Mouse (Mus musculus) neural tube, embryonic 15.5 days (tissue): ENCODE data around the gene Gm49711. TPM values are rescaled to one million over a fixed set of nuclear protein-coding genes. Genes with fewer than 3 reads are reported as not detected.

ENCODE experiments used
- ATAC-seq: fragments of 200-750 bp; cut with Nextera tagmentation; 2 replicates; pipeline ENCODE4 v1.8.0; 2017; ENCODE audit warnings: mild to moderate bottlenecking, moderate TSS enrichment, moderate library complexity; ENCODE audit not compliant: low FRiP score
- H3K27ac ChIP-seq: fragments of 300-500 bp; sonication (generic); replicated peaks from 2 replicates; pipeline ENCODE4 v1.5.1; 2015; ENCODE audit warnings: mild to moderate bottlenecking, inconsistent platforms
- H3K27me3 ChIP-seq: fragments of 300-500 bp; sonication (generic); replicated peaks from 2 replicates; pipeline ENCODE4 v1.6.1; 2015; ENCODE audit warnings: inconsistent platforms
- H3K36me3 ChIP-seq: fragments of 300-500 bp; sonication (generic); 2 replicates; pipeline ENCODE4 v1.6.1; 2015; ENCODE audit warnings: inconsistent platforms
- H3K4me1 ChIP-seq: fragments of 300-500 bp; sonication (generic); 2 replicates; pipeline ENCODE4 v1.6.1; 2015; ENCODE audit warnings: inconsistent platforms
- H3K4me2 ChIP-seq: fragments of 300-500 bp; sonication (generic); 2 replicates; pipeline ENCODE4 v1.6.1; 2015; ENCODE audit warnings: inconsistent platforms, mild to moderate bottlenecking, moderate library complexity
- H3K4me3 ChIP-seq: fragments of 300-500 bp; sonication (generic); replicated peaks from 2 replicates; pipeline ENCODE4 v1.5.1; 2015; ENCODE audit warnings: mild to moderate bottlenecking, inconsistent platforms
- H3K9ac ChIP-seq: fragments of 300-500 bp; sonication (generic); replicated peaks from 2 replicates; pipeline ENCODE4 v1.6.1; 2015; ENCODE audit warnings: mild to moderate bottlenecking, inconsistent platforms
- H3K9me3 ChIP-seq: fragments of 300-500 bp; sonication (generic); replicated peaks from 2 replicates; pipeline ENCODE4 v1.6.1; 2016; ENCODE audit warnings: inconsistent platforms
- WGBS: fragments of 180-500 bp; shearing (Covaris S2); methylation state at CpG from one replicate; pipeline ENCODE4 v1.1.7; 2015; ENCODE audit warnings: mixed read lengths; 5-methylcytosine and 5-hydroxymethylcytosine counted together
- polyA plus RNA-seq: library from polyadenylated mRNA; unstranded; fragments of >200 nt; fragmentation: Nextera tagmentation; extraction: Ambion mirVana; gene quantifications from 2 replicates; pipeline ENCODE4 v1.2.1, GENCODE M21; 2015

Gene Gm49711
- polyA plus RNA-seq, 1 experiment from 2014 or later: 0.55 TPM

DNA sequence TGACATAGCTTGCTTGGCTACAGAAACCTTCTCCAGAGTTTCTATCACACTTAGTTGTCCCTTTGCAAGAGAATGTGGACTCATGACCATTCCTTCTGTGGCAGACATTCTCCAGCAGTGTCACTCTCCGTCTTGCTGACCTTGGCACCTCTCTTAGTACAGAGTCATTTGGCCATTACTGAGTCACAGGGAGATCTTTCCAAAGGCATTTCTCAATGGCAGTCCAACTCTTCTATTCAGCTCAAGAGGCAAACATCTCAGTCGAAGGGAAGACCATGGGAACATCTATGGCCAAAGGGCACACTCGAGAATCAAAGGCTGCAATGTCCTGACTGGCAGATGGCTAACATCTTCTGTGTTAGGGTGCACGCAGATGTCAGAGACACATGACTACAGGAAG lies 74.4 kb downstream of the Gm49711 start:
- WGBS: 91% methylated on average over 4 of the region's 4 CpGs
- no peaks in the 10 kb centered on the region for H3K27me3 ChIP-seq
- H3K9ac ChIP-seq: no peak overlapping the region
- H3K36me3 ChIP-seq: no peaks in the 10 kb centered on the region
- H3K4me2 ChIP-seq: no peak overlapping the region
- no peak overlapping the region for H3K27ac ChIP-seq
- no peak overlapping the region for H3K4me3 ChIP-seq
- H3K9me3 ChIP-seq: no peaks in the 10 kb centered on the region
- H3K4me1 ChIP-seq: no peaks in the 10 kb centered on the region
- ATAC-seq: no peak

DNA sequence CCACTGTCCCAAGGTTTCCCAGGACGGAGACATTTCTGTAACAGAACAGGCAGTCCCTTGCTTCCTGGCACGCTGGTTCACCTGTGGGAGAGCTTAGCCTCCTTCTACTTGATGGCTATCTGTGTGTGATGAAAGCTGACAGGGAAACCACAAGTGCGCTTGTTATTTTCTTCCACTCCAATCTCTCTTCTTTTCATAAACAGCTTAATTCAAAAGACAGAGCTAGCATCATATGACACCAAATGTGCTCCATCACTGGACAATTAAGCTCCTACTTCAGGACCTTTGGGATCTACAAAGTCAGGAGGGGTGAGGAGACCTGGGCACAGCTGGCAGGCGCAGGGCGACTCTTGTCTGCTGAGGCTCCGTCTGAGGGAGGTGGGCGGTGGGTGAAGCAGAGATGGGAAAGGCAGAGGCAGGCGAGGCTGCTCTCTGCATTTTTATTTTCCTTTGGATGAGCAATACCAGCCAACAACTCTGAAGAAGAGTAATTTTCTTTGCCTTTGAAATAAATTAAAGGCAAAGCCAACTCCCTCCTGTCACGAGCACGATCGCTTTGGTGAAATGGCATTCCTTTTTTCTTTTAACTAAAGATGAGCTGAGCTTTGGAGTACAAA lies 76.1 kb downstream of the Gm49711 start:
- Histone ChIP-seq H3K4me1 (peaks cover 5% of the 10 kb centered on the region), H3K9me3 (no peaks in the 10 kb centered on the region), H3K27ac (no peak overlapping the region), H3K27me3 (no peaks in the 10 kb centered on the region), H3K36me3 (no peaks in the 10 kb centered on the region), H3K4me3 (no peak overlapping the region), H3K4me2 (no peak overlapping the region), H3K9ac (no peak overlapping the region)
- WGBS: 78% methylated on average over 11 of the region's 11 CpGs
- no peak for ATAC-seq

DNA sequence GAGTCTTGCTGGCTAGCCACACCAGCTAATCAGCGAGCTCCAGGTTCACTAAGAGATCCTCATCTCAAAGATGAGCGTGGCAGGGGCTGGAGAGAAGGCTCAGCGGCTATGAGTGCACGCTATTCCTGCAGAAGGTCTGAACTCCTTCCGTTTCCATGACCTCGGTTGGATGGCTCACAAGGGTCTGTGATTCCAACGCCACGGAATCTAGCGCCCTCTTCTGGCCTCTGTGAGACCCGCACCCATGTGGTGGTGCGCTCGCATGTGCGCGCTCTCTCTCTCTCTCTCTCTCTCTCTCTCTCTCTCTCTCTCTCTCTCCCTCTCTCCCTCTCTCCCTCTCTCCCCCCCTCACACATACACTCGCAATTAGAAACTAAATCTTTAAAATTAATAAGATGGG lies 78.2 kb downstream of the Gm49711 start:
- 93% methylated on average over 15 of the region's 15 CpGs for WGBS

DNA sequence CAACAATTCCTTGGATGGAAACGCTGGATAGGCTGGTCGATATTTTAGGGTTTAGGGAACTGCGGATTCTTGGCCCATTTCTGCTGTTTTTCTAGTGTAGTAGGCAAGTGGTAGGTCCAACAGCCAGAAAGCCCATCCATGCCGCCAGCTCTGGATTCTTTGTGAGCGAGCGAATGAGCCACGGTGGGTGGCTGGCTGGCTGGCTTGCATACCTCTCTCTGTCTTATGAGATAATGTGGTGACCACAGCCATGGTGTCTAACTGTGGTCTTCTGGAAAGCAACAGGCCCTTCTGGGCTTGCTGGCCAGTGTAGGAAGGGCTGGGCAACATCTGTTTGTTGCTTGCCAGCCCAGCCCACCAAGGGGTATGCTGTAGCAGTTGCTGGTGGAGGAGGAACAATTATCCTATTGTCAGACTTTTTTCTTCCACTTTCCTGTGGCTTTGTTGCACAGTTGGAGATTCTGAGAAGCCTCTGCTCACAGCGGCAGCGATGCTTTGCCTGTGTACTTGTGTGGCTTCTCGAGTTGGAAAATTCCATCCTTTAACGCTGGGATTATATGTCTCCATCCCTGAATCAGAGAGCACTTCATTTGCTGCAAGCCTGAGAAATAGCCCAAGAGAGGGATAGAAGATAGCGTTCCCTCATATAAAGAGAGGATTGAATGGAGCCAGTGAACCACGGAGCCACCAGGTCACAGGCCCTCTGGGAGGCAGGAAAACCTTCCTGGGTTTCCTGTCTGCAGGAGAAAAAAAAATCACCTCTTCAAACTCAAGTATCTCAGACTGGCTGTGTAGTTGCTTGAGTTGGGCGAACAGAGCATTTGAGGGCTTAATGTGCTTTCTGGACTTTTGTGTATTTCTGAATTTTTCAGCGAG lies 81.5 kb downstream of the Gm49711 start:
- Histone ChIP-seq H3K36me3 (no peaks in the 10 kb centered on the region), H3K9ac (no peak overlapping the region), H3K27ac (no peak overlapping the region), H3K4me1 (peaks cover 16% of the 10 kb centered on the region), H3K4me3 (no peak overlapping the region), H3K4me2 (no peak overlapping the region), H3K9me3 (no peaks in the 10 kb centered on the region), H3K27me3 (no peaks in the 10 kb centered on the region)
- ATAC-seq: no peak
- 44% methylated on average over 15 of the region's 15 CpGs for WGBS

More for the DNA sequence above, 78.2 kb downstream of the Gm49711 start:
- Histone ChIP-seq H3K9me3 (no peaks in the 10 kb centered on the region), H3K9ac (no peak overlapping the region), H3K27me3 (no peaks in the 10 kb centered on the region), H3K4me3 (no peak overlapping the region), H3K4me1 (peaks cover 16% of the 10 kb centered on the region), H3K36me3 (no peaks in the 10 kb centered on the region), H3K27ac (no peak overlapping the region), H3K4me2 (no peak overlapping the region)
- ATAC-seq: no peak

DNA sequence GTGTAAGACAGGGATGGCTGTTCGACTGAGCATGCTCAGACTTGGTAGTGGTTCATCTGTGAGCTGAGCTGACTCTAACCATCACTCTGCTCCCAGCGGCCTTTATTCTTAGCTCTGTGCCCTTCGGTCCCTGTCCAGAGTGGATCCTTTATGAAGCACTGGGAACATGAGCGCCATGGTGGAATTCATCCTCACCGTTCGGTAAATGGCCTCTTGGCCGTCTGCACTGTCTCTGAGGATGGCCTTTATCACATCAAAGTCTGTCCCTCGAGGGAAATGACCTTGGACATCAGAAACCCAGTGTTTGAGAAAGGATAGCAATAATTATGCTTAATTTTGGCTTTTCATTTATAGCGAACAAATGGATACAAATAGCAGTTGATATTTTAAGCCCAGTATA lies 82.2 kb downstream of the Gm49711 start:
- Histone ChIP-seq H3K4me3 (no peak overlapping the region), H3K27me3 (no peaks in the 10 kb centered on the region), H3K4me1 (peaks cover 16% of the 10 kb centered on the region), H3K9me3 (no peaks in the 10 kb centered on the region), H3K27ac (no peak overlapping the region), H3K4me2 (no peak overlapping the region), H3K36me3 (no peaks in the 10 kb centered on the region), H3K9ac (no peak overlapping the region)
- ATAC-seq: no peak
- 69% methylated on average over 9 of the region's 9 CpGs for WGBS

DNA sequence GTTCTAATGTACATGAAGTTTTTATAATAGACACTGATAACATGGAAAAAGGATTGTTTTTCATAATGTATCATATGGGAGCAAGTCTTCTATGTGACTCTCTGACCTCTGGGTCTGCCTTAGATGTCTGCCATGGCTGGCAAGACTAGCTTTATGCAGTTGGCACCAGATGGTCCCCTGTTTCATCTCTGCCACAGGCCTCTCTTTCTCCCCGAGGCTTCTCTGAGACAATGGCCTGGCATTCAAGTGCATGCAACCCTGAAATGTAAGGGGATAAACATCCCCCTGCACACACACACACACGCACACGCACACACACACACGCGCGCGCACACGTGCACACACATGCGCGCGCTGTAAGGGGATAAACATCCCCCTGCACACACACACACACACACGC lies 82.9 kb downstream of the Gm49711 start:
- Histone ChIP-seq H3K36me3 (no peaks in the 10 kb centered on the region), H3K9ac (no peak overlapping the region), H3K4me1 (peaks cover 16% of the 10 kb centered on the region), H3K4me2 (no peak overlapping the region), H3K9me3 (no peaks in the 10 kb centered on the region), H3K4me3 (no peak overlapping the region), H3K27ac (no peak overlapping the region), H3K27me3 (no peaks in the 10 kb centered on the region)
- 78% methylated on average over 12 of the region's 12 CpGs for WGBS
- no peak for ATAC-seq

DNA sequence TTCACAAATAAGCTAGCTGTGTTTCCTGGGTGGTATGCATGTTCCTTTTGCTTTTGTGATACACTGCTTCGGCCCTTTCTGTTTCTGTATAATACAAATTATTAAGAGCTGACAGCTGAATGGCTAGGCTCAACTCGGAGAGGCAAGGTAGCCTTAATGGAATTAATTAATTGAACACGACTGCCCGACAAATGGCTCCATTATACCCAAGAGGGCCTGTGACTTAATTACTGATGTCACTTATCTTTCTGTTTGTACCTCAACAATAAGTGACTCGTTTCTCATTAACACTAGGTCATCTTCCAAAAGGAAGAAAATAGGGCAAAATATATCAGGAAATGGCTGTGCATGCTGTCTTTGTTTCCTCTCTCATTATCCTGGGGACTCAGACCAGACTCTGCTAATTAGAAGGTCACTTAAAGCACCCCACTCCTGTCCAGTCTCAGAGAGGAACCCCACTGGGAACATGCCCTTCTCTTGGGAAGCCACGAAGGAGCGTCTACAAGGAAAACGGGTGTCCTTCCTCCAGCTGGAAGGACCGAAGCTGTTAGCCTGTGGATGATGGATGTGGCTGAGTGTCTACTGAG lies 84.4 kb downstream of the Gm49711 start:
- no peak for ATAC-seq
- no peaks in the 10 kb centered on the region for H3K9me3 ChIP-seq
- H3K4me3 ChIP-seq: no peak overlapping the region
- H3K27ac ChIP-seq: no peak overlapping the region
- 42% methylated on average over 9 of the region's 9 CpGs for WGBS
- no peak overlapping the region for H3K9ac ChIP-seq
- no peaks in the 10 kb centered on the region for H3K36me3 ChIP-seq
- H3K4me2 ChIP-seq: no peak overlapping the region
- H3K27me3 ChIP-seq: no peaks in the 10 kb centered on the region
- peaks cover 16% of the 10 kb centered on the region for H3K4me1 ChIP-seq

DNA sequence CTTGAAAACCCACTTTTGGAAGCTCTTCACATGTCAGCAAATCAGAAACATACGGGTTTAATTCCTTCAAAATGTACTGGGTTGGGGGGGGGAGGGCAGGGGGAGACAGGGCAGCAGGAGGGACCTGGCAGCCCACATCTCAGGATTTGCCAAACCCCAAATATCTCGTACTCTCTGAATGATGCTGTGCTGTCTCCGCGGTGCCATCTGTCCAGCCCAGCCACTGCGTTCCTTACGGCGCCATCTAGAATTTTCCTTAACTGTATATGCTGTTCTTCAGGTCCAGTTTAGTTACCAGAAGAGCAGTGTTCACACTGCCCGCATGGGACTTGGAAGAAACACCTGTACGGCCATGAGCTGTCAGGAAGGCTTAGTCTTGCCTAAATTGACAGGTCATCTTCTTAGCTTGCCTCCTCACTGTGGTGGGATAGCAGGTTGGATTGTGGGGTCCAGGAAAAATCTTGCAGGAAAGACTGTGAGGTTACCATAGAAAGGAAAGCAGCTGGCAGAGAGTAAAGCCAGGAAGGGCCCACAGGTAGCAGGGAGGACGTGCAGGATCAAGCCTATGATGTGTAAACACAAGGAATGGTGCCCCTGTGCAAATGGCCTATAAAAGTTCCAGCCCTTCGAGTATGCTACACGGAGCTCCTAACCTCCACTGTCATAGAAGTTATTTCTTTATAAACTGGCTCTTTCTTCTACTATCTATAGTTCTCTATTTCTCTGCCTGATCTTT lies 89.7 kb downstream of the Gm49711 start:
- Histone ChIP-seq H3K4me1 (no peaks in the 10 kb centered on the region; the same call in 1 of the 2 replicates), H3K27ac (no peak overlapping the region), H3K36me3 (no peaks in the 10 kb centered on the region), H3K9me3 (no peaks in the 10 kb centered on the region), H3K27me3 (no peaks in the 10 kb centered on the region), H3K9ac (no peak overlapping the region), H3K4me3 (no peak overlapping the region), H3K4me2 (no peak overlapping the region)
- 89% methylated on average over 12 of the region's 12 CpGs for WGBS
- ATAC-seq: no peak

DNA sequence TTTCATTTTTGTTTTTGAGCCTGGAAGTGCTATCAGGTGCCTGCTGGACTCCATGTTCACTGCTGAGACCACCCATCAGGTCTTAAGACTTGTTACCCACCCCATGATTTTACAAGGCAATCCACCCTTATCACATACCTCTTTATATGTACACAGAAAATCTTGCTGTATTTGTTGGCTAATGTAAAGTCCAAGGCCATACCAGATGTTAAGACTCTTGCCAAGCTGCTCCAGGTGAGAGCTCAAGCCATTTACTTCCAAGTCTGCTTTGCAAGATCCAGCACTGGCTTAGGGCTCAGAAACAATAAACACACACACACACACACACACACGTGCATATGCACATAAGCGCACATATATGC lies 90.2 kb downstream of the Gm49711 start:
- 91% methylated on average over 2 of the region's 2 CpGs for WGBS
- no peak for ATAC-seq

DNA sequence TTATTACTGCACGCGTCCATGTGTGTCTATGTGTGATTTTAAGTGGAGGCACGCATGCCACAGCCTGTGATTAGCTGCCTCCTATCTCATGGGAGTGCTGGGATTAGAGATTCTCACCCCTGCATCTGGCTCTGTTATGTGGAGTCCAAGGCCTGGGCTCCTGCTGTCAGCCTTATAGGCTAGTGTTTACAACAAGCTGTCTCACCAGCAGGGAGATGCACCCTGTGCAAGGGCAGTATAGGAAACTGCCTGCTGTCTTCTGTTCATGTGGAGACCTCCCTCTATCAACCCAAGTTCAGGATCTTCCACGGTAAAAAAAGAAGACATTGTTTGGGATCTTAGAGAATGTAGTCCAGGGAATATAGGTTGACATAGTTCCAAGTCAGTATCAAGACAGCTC lies 92.9 kb downstream of the Gm49711 start:
- no peaks in the 10 kb centered on the region for H3K9me3 ChIP-seq
- H3K4me1 ChIP-seq: no peaks in the 10 kb centered on the region
- ATAC-seq: no peak
- no peak overlapping the region for H3K4me2 ChIP-seq
- no peak overlapping the region for H3K4me3 ChIP-seq
- WGBS: 46% methylated on average over 4 of the region's 4 CpGs
- no peaks in the 10 kb centered on the region for H3K36me3 ChIP-seq
- H3K27ac ChIP-seq: no peak overlapping the region
- no peaks in the 10 kb centered on the region for H3K27me3 ChIP-seq
- no peak overlapping the region for H3K9ac ChIP-seq

More for the DNA sequence above, 90.2 kb downstream of the Gm49711 start:
- Histone ChIP-seq H3K4me2 (no peak overlapping the region), H3K4me1 (no peaks in the 10 kb centered on the region), H3K36me3 (no peaks in the 10 kb centered on the region), H3K27me3 (no peaks in the 10 kb centered on the region), H3K9me3 (no peaks in the 10 kb centered on the region), H3K27ac (no peak overlapping the region), H3K4me3 (no peak overlapping the region), H3K9ac (no peak overlapping the region)

DNA sequence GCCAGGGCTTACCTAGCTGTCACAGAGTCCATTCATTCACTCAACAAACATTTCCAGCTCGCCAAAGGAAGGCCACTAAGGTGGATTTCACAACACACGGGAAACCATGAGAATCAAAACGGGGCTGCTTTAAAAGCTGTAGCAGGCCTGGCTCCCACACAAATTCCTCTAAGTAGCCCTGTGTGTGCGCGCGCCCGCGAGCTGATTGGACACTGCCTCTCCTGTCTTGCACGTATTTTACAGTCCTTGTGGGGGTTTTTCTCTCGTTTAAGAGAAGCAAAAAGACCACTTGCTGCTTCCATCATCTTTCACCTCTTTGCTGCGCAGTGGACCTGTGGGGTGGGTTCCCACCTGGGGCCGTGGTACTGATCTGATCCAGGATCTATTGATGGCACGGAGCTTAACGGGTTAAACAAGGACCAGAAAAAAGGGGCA lies 99.9 kb downstream of the Gm49711 start:
- ATAC-seq: peak; percentile 76
- Histone ChIP-seq H3K36me3 (no peaks in the 10 kb centered on the region), H3K27ac (peak overlapping the region; percentile 87), H3K4me2 (peak overlapping the region; percentile 84), H3K9ac (peak overlapping the region; percentile 56), H3K9me3 (no peaks in the 10 kb centered on the region), H3K4me3 (peak overlapping the region; percentile 48), H3K4me1 (peaks cover 18% of the 10 kb centered on the region), H3K27me3 (no peaks in the 10 kb centered on the region)
- WGBS: 5% methylated on average over 14 of the region's 14 CpGs
